Mouse (Mus musculus) limb, embryonic 14.5 days (tissue): Measurements from ENCODE around the gene Pou6f1. TPM values are rescaled to one million over a fixed set of nuclear protein-coding genes. Genes with fewer than 3 reads are reported as not detected.

Experiments
- ATAC-seq: fragments of 200-750 bp; cut with Nextera tagmentation; 2 replicates; pipeline ENCODE4 v1.8.0; 2017; ENCODE audit warnings: low read depth, moderate number of reproducible peaks, moderate TSS enrichment; ENCODE audit not compliant: low FRiP score
- DNase-seq: peaks from one replicate; pipeline ENCODE4 v3.0.0-alpha.2; 2015; ENCODE audit warnings: low spot score
- H3K27ac ChIP-seq: fragments of 300-500 bp; sonication (generic); replicated peaks from 2 replicates; pipeline ENCODE4 v1.5.1; 2014; ENCODE audit warnings: low read depth, mild to moderate bottlenecking, low read length, moderate library complexity, mixed read lengths
- H3K27me3 ChIP-seq: fragments of 300-500 bp; sonication (generic); 2 replicates; pipeline ENCODE4 v1.6.1; 2014; ENCODE audit warnings: low read length, mixed read lengths; ENCODE audit not compliant: control insufficient read depth, insufficient read depth
- H3K36me3 ChIP-seq: fragments of 300-500 bp; sonication (generic); 2 replicates; pipeline ENCODE4 v1.6.1; 2014; ENCODE audit warnings: mild to moderate bottlenecking, low read length, moderate library complexity, mixed read lengths; ENCODE audit not compliant: control insufficient read depth, insufficient read depth
- H3K4me1 ChIP-seq: fragments of 300-500 bp; sonication (generic); 2 replicates; pipeline ENCODE4 v1.6.1; 2014; ENCODE audit warnings: antibody characterized with exemption, low read length, mixed read lengths; ENCODE audit not compliant: control insufficient read depth, insufficient read depth
- H3K4me2 ChIP-seq: fragments of 300-500 bp; sonication (generic); replicated peaks from 2 replicates; pipeline ENCODE4 v1.6.1; 2014; ENCODE audit warnings: low read depth, mild to moderate bottlenecking, low read length, moderate library complexity; ENCODE audit not compliant: severe bottlenecking
- H3K4me3 ChIP-seq: fragments of 300-500 bp; sonication (generic); replicated peaks from 2 replicates; pipeline ENCODE4 v1.5.1; 2014; ENCODE audit warnings: low read length
- H3K9ac ChIP-seq: fragments of 300-500 bp; sonication (generic); 2 replicates; pipeline ENCODE4 v1.6.1; 2014; ENCODE audit warnings: mild to moderate bottlenecking, low read depth, low read length, moderate library complexity; ENCODE audit not compliant: severe bottlenecking
- H3K9me3 ChIP-seq: fragments of 300-500 bp; sonication (generic); 2 replicates; pipeline ENCODE4 v1.6.1; 2016; ENCODE audit warnings: low read length; ENCODE audit not compliant: control insufficient read depth
- POLR2A ChIP-seq: fragments of 200-500 bp; IDR thresholded peaks from 2 replicates; pipeline ENCODE4 v1.8.0; 2012; ENCODE audit warnings: inconsistent platforms, mild to moderate bottlenecking, moderate library complexity, borderline replicate concordance; ENCODE audit not compliant: insufficient read depth, insufficient read length; ENCODE audit errors: extremely low read depth
- WGBS: fragments of 180-500 bp; shearing (Covaris S2); extraction: QIAGEN DNeasy Blood & Tissue Kit; methylation state at CpG from one replicate; pipeline ENCODE4 v1.1.7; 2014; 5-methylcytosine and 5-hydroxymethylcytosine counted together
- polyA plus RNA-seq, 2 experiments: library from polyadenylated mRNA; depleted of rRNA in 1 of 2; stranded (reverse) in 1 of 2; unstranded in 1 of 2; fragments of >200 nt; fragmentation: Nextera tagmentation in 1 of 2; extraction: Ambion mirVana in 1 of 2; gene quantifications; 2 replicates each; pipeline versions ENCODE4 v1.2.1 to v1.2.3; 2012 to 2014

The Pou6f1 gene
- polyA plus RNA-seq, 2 experiments = 9.8 to 24.9 TPM

DNA sequence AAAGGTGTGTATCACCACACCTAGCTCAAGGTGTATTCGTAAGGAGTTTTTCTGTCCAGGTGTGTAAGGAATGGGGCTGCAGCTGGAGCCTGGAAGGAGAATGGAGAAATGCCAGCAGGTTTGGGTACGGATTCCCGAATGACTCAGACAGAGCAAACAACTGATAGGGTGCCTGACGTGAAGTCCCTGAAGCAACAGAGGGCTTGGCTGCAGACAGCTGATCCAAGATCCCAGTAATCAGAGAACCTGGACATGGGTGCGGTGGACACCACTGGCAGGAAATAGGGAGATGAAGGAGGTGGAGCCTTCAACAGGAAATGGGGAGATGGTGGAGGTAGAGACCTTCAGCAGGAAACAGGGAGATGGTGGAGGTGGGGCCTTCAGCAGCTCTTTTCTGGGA lies 32.5 kb upstream of the Pou6f1 start:
- DNase-seq (no peak), ATAC-seq (no peak)
- Histone ChIP-seq H3K9ac (no peak overlapping the region), H3K4me3 (no peak overlapping the region), H3K27ac (no peak overlapping the region), H3K4me1 (peaks cover 21% of the 10 kb centered on the region), H3K9me3 (no peaks in the 10 kb centered on the region), H3K4me2 (no peak overlapping the region), H3K27me3 (peaks cover 32% of the 10 kb centered on the region), H3K36me3 (no peaks in the 10 kb centered on the region)
- TF ChIP-seq POLR2A = no peak
- 87% methylated on average over 5 of the region's 5 CpGs for WGBS

DNA sequence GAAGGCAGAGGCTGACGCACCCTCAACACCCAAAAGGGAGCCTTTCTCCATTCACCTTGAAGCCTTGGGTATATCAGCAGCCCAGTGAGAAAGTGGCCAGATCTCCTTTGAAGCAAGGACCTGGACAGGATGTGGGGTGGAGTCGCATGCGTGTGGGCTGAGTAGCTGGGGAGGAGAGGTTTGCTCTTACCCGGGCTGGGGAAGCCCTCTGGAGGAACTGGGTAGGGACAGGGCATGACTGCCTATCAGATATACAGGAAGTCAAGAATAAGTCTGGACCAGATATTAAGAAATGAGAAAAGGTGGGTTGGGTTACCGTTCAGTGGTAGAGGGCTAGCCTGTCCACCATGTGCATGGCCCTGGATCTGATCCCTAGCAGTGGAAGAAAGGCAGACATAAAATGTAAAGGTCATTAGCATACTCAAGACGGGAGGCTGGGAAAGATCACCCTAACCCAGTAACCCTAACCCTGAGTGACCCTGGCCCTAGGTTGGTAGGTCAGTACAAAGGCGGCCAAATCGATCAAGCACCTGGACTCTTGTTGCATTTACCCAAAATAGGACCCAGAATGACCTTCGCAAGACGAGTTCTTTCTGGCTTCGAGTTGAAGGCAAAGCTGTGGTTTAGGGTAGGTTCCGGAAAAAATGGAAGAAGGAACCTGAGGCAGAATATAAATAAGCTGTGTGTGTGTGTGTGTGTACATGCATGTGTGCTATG lies 31.8 kb upstream of the Pou6f1 start:
- WGBS = 80% methylated on average over 12 of the region's 12 CpGs
- peaks cover 24% of the 10 kb centered on the region for H3K27me3 ChIP-seq
- no peak overlapping the region for H3K9ac ChIP-seq
- H3K4me2 ChIP-seq = no peak overlapping the region
- H3K36me3 ChIP-seq = no peaks in the 10 kb centered on the region
- no peak for ATAC-seq
- H3K4me1 ChIP-seq = peaks cover 15% of the 10 kb centered on the region; the same call in 1 of the 2 replicates
- H3K27ac ChIP-seq = no peak overlapping the region
- DNase-seq = no peak
- no peaks in the 10 kb centered on the region for H3K9me3 ChIP-seq
- H3K4me3 ChIP-seq = no peak overlapping the region
- no peak for TF ChIP-seq POLR2A

DNA sequence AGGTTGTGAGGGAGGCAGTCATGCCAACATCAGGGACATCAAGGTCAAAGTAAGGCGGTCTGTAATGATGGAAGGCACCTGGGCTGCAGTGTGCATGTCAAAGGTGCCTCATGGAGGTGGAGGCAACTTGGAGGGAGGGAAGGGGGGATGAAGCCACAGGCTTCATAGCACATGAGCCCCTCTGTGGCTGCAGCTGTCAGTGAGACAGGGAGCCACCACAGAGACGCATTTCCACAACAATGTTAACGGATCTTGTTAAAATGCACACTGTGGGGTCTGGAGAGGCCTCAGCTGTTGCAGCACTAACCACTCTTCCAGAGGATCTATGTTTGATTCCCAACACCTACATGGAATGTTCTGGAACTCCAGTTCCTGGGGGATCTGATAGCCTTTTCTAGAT lies 30.3 kb upstream of the Pou6f1 start:
- H3K27ac ChIP-seq = no peak overlapping the region
- no peaks in the 10 kb centered on the region for H3K36me3 ChIP-seq
- H3K27me3 ChIP-seq = peaks cover 10% of the 10 kb centered on the region
- H3K4me1 ChIP-seq = peaks cover 8% of the 10 kb centered on the region; the same call in 1 of the 2 replicates
- WGBS = 55% methylated on average over 3 of the region's 3 CpGs
- no peaks in the 10 kb centered on the region for H3K9me3 ChIP-seq
- no peak for ATAC-seq
- H3K9ac ChIP-seq = no peak overlapping the region
- H3K4me3 ChIP-seq = no peak overlapping the region
- TF ChIP-seq POLR2A = no peak
- no peak for DNase-seq
- H3K4me2 ChIP-seq = no peak overlapping the region

DNA sequence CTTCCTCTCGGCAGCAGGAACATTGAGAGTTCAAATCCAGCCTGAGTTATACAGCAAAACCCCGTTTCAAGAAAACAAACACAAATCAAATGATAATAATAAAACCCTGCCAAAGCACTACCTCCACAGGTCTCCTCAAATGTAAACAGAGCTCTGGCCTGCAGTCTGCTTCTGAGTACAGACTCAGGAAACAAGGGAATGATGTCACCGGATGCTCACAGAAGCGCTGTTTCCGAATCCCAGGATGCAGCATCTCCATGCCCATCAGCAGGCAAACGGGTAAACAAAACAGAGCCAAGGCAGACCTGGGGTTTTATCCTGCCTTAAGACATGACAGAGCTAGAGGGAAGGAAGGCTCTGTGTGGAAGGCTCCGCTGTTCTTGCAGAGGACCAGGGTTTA lies 29.0 kb upstream of the Pou6f1 start:
- DNase-seq (no peak), ATAC-seq (no peak)
- no peak overlapping the region for H3K4me3 ChIP-seq
- H3K4me2 ChIP-seq = no peak overlapping the region
- no peaks in the 10 kb centered on the region for H3K27me3 ChIP-seq
- H3K4me1 ChIP-seq = peaks cover 8% of the 10 kb centered on the region; the same call in 1 of the 2 replicates
- H3K27ac ChIP-seq = no peak overlapping the region
- no peak overlapping the region for H3K9ac ChIP-seq
- H3K9me3 ChIP-seq = no peaks in the 10 kb centered on the region
- WGBS = 46% methylated on average over 7 of the region's 7 CpGs
- TF ChIP-seq POLR2A = no peak
- H3K36me3 ChIP-seq = no peaks in the 10 kb centered on the region

DNA sequence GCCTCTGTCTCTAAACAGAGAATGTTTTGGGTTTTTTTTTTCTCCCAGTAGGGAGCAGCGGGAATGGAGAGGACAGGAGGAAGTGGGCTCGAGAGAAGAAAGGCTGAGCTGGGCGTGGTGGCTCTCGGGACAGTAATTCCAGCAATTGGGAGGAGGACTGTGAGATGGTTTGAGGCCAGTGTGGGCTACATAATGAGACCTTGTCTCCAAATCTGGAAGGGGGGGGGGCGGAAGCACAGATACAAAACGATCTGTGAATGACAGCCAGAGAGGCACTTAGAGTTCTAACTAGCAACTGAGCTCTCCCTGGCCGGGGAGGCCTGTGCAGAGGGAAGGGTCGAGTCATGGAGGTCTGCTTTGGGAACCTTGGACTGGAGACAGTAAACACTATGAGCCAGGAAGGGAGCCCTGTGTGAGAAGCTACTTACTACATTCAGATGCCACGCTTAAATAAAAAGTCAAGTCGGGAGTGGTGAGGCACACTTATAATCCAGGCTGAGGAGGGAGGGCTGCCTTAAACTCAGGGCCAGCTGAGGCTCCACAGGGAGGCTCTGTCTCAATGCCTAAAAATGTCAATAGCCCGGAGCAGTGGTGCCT lies 28.1 kb upstream of the Pou6f1 start:
- 4% methylated on average over 11 of the region's 11 CpGs for WGBS
- Histone ChIP-seq H3K27me3 (no peaks in the 10 kb centered on the region), H3K4me2 (no peak overlapping the region; the same call in 1 of the 2 replicates), H3K36me3 (no peaks in the 10 kb centered on the region), H3K27ac (no peak overlapping the region), H3K4me1 (peaks cover 8% of the 10 kb centered on the region; the same call in 1 of the 2 replicates), H3K9me3 (no peaks in the 10 kb centered on the region), H3K4me3 (no peak overlapping the region), H3K9ac (0 out of 2 replicates have a peak overlapping the region, but pooled peaks have one; percentile 1)
- ATAC-seq = no peak; the same call in 1 of the 2 replicates
- DNase-seq = no peak
- no peak for TF ChIP-seq POLR2A
